Mouse (Mus musculus) small intestine, adult 2 months (tissue): ENCODE results near the gene Spc25. TPM values are rescaled to one million over a fixed set of nuclear protein-coding genes. Genes with fewer than 3 reads are reported as not detected.

Experiments used
- H3K27ac ChIP-seq: fragments of 200-500 bp; 2 replicates; pipeline ENCODE4 v1.5.1; 2012; ENCODE audit warnings: low read depth, low read length, control low read depth, inconsistent platforms; ENCODE audit not compliant: insufficient read depth
- H3K27me3 ChIP-seq: fragments of 200-500 bp; 2 replicates; pipeline ENCODE4 v1.6.1; 2012; ENCODE audit warnings: mild to moderate bottlenecking, moderate library complexity, low read length, inconsistent platforms; ENCODE audit not compliant: control insufficient read depth, insufficient read depth
- H3K36me3 ChIP-seq: fragments of 200-500 bp; 2 replicates; pipeline ENCODE4 v1.6.1; 2012; ENCODE audit warnings: mild to moderate bottlenecking, low read length, control low read depth, inconsistent platforms; ENCODE audit not compliant: control insufficient read depth, insufficient read depth
- H3K4me1 ChIP-seq: fragments of 200-500 bp; 2 replicates; pipeline ENCODE4 v1.6.1; 2012; ENCODE audit warnings: low read length, inconsistent platforms, mixed read lengths; ENCODE audit not compliant: control insufficient read depth, insufficient read depth, insufficient read length
- H3K4me3 ChIP-seq: fragments of 200-500 bp; 2 replicates; pipeline ENCODE4 v1.5.1; 2012; ENCODE audit warnings: low read depth, mild to moderate bottlenecking, control low read depth, inconsistent platforms, low read length, moderate library complexity
- CTCF ChIP-seq: fragments of 200-500 bp; IDR thresholded peaks from 2 replicates; pipeline ENCODE4 v1.5.1; 2012; ENCODE audit warnings: low read depth, mild to moderate bottlenecking, control low read depth, inconsistent platforms, low read length, moderate library complexity, mixed read lengths; ENCODE audit not compliant: insufficient replicate concordance, insufficient read length; ENCODE audit errors: extremely low read depth
- POLR2A ChIP-seq: fragments of 200-500 bp; IDR thresholded peaks from 2 replicates; pipeline ENCODE4 v1.6.1; 2012; ENCODE audit warnings: low read depth, mild to moderate bottlenecking, control low read depth, inconsistent platforms, low read length, moderate library complexity
- WGBS: fragments of 180-500 bp; shearing (Covaris S2); methylation state at CpG from one replicate; pipeline ENCODE4 v1.1.7; 2018; 5-methylcytosine and 5-hydroxymethylcytosine counted together
- polyA plus RNA-seq: library from polyadenylated mRNA; depleted of rRNA; stranded (reverse); fragments of >200 nt; gene quantifications from 2 replicates; pipeline ENCODE4 v1.2.3, GENCODE M21; 2012

Spc25 gene
- polyA plus RNA-seq, 1 experiment, result 0.82 TPM

- H3K27ac ChIP-seq, result no peak overlapping the region
- H3K36me3 ChIP-seq, result peaks cover 26% of the 10 kb centered on the region
- no peak overlapping the region for H3K4me3 ChIP-seq
- H3K4me1 ChIP-seq, result no peaks in the 10 kb centered on the region
- 84% methylated on average over 6 of the region's 6 CpGs for WGBS
- TF ChIP-seq CTCF (no peak), POLR2A (no peak)
- no peaks in the 10 kb centered on the region for H3K27me3 ChIP-seq
Observed at GRCm38 (mm10) chr2:69188732-69189131, 17.3 kb downstream of the Spc25 start.

DNA sequence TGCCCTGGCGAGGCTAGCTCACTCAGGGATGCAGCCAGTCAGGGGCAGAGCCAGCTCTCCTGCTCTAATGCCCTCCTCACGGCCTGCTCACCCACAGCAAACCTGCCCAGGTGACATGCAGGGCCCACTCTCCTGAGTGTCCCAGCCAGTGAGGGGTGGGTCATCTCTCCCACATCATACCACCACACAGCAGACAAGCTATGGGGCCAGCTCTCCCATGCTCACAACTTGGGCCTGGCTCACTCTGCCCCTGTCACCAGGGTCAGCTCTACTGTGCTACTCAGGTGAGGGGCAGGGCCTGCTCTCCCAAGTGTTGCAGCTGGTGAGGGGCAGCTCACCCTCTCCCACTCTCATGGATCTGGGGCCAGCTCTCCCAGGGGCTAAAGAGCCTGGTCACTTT, 18.0 kb downstream of the Spc25 start:
- no peak overlapping the region for H3K27ac ChIP-seq
- H3K36me3 ChIP-seq, result peaks cover 29% of the 10 kb centered on the region
- no peak for TF ChIP-seq CTCF
- TF ChIP-seq POLR2A, result no peak
- no peaks in the 10 kb centered on the region for H3K4me1 ChIP-seq
- H3K27me3 ChIP-seq, result no peaks in the 10 kb centered on the region
- 92% methylated on average over 2 of the region's 2 CpGs for WGBS
- no peak overlapping the region for H3K4me3 ChIP-seq

DNA sequence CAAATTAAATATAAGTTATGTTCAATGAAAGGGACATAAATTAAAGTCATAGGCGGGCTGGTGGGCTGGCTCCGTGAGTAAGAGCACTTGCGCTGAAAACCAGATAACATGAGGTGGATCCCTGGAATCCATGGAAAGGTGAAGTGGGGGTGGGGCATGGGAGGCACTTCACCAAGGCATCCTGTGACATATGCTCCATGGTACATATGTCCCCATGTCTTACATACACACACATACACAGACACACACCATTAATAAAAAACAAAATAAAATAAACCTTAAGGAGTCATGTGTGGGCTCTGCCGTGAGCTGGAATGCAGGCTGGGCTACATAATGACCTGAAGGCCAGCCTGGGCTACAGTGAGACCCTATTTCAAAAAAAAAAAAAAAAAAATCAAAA, 26.3 kb downstream of the Spc25 start:
- 89% methylated on average over 4 of the region's 4 CpGs for WGBS

GRCm38 (mm10) chr2:69175296-69175695, 30.7 kb downstream of the Spc25 start:
- TF ChIP-seq POLR2A (no peak), CTCF (no peak)
- H3K27ac ChIP-seq, result no peak overlapping the region
- no peaks in the 10 kb centered on the region for H3K27me3 ChIP-seq
- WGBS, result 80% methylated on average over 5 of the region's 5 CpGs
- no peak overlapping the region for H3K4me3 ChIP-seq
- no peaks in the 10 kb centered on the region for H3K4me1 ChIP-seq
- H3K36me3 ChIP-seq, result peaks cover 25% of the 10 kb centered on the region

More for the DNA sequence above, 26.3 kb downstream of the Spc25 start:
- no peak for TF ChIP-seq CTCF
- no peak for TF ChIP-seq POLR2A
- no peak overlapping the region for H3K27ac ChIP-seq
- H3K36me3 ChIP-seq, result peaks cover 43% of the 10 kb centered on the region
- no peaks in the 10 kb centered on the region for H3K4me1 ChIP-seq
- H3K4me3 ChIP-seq, result no peak overlapping the region
- no peaks in the 10 kb centered on the region for H3K27me3 ChIP-seq

- peaks cover 26% of the 10 kb centered on the region for H3K36me3 ChIP-seq
- H3K27ac ChIP-seq, result no peak overlapping the region
- TF ChIP-seq CTCF (no peak), POLR2A (no peak)
- 72% methylated on average over 9 of the region's 9 CpGs for WGBS
- H3K27me3 ChIP-seq, result no peaks in the 10 kb centered on the region
- H3K4me3 ChIP-seq, result no peak overlapping the region
- no peaks in the 10 kb centered on the region for H3K4me1 ChIP-seq
Observed at GRCm38 (mm10) chr2:69170395-69171077, 35.5 kb downstream of the Spc25 start.

- Histone ChIP-seq H3K36me3 (peaks cover 36% of the 10 kb centered on the region), H3K27me3 (no peaks in the 10 kb centered on the region), H3K4me3 (no peak overlapping the region), H3K27ac (no peak overlapping the region; the same call in 1 of the 2 replicates), H3K4me1 (peaks cover 4% of the 10 kb centered on the region; the same call in 1 of the 2 replicates)
- TF ChIP-seq POLR2A, result no peak
- TF ChIP-seq CTCF, result no peak
Observed at GRCm38 (mm10) chr2:69158907-69159306, 47.1 kb downstream of the Spc25 start.

DNA sequence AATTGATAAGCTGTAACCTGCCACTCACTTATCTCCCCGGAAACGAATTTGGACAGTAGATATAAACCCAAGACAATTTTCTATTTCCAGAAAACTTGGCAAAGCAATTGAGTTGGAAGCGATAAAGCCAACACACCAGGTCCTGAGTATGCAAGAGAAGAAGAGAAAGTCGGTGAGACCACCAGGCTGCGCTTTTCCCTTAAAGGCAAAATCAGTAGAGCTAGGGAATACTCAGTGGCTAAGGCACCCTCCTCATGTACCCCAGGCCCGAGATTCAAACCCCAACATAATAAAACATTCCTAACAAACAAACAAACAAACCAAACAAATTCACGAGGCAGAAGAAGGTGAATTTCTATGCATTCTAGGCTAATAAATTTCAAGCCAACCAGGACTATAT, 49.7 kb downstream of the Spc25 start:
- WGBS, result 61% methylated on average over 7 of the region's 7 CpGs
- TF ChIP-seq CTCF (no peak), POLR2A (no peak)
- no peak overlapping the region for H3K4me3 ChIP-seq
- H3K27me3 ChIP-seq, result no peaks in the 10 kb centered on the region
- no peak overlapping the region for H3K27ac ChIP-seq
- H3K36me3 ChIP-seq, result peaks cover 37% of the 10 kb centered on the region
- peaks cover 7% of the 10 kb centered on the region; the same call in 1 of the 2 replicates for H3K4me1 ChIP-seq
